Mouse (Mus musculus) heart, adult 11 months (tissue): ENCODE data around the gene Ptpn5.
A peak's percentile ranks its signal among the peaks of the same experiment; 100 is the strongest.

Experiments used
- DNase-seq: peaks from one replicate; pipeline ENCODE4 v3.0.0; 2022

The Ptpn5 gene

DNA sequence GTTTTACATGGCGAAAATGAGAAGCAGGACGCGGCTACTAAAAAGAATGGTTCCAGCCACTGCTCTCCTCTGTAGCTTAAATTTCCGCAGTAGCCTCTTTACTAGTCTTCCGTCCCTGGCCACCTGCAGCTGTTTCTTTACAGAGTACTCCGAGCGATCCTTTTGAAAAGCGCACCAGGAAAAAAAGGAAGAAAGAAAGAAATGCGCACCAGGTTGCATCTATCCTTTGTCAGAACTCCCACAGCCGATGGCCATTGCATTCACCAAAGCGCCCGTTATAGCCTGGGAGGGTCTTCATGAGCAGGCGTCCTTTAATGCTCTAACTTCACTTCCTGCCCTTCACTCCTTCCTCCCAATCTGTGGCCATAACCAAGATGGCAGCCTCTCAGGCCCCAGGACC lies at the start of gene Ptpn5:
Ptpn5 (minus strand) TSS at position 354 of the 400 bp plus-strand sequence.
- no peak for DNase-seq

DNA sequence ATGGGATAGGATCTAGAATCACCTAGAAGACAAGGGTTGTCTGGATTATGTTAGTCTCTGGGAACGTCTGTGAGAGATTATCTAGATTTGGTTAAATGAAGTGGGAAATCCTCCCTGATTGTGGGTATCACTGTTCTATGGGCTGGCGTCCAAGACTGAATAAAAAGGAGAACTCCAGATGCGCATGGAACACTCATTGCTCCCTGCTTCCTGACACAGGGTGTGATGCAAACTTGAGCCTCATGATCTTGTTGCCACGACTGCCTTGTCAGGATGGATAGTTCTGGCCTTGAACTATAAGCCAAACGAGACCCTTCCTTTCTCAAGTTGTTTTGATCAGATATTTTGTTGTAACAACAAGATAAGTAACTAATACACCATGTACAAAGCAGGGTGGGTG lies 37.3 kb upstream of the Ptpn5 start:
- no peak for DNase-seq

DNA sequence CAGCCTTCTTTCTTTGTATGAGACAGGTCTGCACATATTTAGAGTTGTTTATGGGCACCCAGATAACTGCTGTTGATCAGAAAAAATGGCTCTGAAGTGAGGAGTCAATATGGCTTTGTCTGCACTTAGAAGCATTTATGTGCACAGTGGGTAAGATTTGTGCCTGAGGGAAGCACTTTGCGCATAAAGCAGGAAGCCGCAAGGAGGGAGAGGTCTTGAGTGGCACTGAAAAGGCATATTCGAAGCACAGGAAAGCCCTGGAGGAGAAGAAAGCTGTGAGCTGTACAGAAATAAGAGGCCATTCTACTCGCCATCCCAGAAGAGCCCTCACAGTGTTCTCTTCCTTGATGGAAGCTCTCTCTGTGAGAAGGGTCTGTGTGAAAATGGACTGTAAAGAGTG lies 31.5 kb upstream of the Ptpn5 start:
- peak; percentile 52 for DNase-seq

DNA sequence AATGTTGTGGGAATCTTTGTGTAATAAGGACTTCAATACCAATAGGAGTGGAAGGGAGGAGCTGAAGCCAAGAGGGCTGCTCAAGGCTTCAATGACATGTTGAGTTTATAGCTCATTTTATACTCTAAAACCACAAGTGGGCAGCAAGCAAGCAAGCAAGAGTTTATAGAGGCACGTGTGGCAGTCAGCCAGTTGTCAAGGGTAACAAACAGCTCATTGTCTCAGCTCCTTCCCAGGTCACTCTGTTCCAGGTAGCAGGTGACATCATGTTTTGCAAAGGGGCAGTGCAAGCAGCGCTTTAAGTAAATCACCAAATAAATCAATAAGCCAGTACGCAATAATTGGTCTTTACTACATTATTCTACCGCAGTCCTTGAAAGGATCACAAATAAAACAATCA lies 29.7 kb upstream of the Ptpn5 start:
- no peak for DNase-seq

DNA sequence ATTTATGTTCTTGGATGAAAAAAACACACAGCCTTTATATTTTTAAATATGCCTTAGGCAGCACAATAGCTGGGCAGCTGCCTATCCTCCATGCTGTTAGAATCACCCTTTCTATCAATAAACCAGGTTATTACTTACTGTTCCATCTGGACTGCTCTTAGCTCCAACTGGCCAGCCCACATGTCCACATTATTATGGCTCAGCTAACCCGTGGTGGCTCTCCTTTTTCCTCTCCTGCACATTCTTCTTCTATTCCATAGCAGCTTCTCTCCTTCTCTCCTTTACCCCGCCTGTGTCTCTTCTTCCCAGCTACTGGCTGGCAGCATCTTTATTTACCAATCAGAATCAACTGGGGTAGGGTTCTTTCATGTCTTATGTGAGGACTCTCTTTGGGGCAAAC lies 25.0 kb upstream of the Ptpn5 start:
- no peak for DNase-seq

DNA sequence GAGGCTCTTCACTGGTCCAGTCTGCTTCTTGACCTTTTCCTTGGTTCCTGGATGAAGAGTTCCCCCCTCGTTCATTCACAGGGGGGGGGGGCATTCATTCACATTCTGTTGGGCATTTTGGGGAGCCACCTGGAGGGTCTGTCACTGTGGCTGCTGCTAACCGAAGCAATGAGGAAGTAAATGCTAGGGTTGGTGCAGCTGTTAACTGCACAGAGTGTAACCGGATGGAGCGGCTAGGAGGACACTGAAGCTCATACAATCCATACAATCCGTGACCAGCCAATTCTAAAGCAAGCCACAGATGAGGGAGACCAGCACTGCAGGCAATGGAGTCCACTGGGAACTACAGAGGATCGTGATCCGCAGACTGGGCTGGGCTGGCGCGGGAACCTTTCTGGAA lies 24.3 kb upstream of the Ptpn5 start:
- peak; percentile 40 for DNase-seq

DNA sequence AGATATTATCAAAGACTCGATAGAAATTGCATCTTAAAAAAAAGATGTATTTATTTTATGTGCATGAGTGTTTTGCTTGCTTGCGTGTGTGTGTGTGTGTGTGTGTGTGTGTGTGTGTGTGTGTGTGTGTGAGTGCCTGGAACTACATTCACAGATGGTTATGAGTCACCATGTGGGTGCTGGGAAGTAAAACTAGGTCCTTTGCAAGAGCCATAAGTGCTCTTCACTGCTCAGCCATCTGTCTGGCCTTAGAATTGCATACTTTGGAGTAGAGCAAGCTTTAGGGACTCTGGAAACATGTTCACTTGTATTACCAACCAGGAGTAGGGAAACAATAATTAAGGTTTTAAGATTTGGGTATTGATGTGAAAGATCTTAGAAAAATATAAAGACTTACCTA lies 22.4 kb upstream of the Ptpn5 start:
- DNase-seq = no peak

DNA sequence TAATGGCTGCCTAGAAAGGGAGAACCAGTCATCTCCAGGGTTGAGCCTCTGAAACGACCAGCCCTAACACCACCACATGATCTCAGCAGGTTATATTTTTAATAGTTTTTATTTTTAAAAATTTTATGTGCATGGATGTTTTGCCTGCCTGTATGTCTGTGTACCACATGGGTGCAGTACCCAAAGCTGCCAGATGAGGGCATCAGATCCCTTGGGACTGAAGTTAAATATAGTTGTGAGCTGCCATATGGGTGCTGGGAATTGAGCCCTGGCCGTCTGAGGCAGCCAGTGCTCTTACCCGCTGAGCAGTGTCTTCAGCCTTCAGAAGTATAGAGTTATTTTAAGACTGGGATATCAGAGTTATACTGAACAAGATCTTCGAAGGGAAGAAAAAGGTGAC lies 21.9 kb upstream of the Ptpn5 start:
- no peak for DNase-seq

DNA sequence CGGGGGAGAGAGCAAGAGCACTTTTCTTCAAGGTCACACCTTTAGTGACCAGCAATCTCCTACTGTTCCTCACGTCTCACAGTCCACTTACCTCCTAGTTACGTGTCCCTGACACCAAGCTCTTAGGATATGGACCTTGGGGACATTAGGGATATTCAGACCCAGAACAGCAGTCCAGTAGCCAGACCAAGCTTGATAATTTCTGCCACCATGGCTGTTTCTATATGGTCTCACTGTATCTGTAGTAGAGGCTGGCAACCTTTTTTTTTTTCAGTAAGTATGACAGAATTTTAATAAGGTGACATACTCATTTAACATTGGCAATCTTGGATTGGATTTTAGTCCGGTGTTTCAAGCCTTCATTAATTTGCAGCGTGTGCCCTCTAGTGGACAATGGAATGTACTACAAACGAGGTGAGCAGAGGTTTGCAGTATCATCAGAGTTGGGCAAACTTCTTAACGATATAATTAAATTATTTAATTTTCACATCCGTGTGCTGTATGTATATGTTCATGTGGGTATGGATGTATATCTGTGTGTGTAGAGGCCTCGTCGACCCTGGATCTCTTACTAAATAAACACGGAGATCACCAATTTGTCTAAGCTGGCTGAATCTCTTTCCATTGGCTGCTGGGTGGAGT lies 17.1 kb upstream of the Ptpn5 start:
- DNase-seq = peak; percentile 78

DNA sequence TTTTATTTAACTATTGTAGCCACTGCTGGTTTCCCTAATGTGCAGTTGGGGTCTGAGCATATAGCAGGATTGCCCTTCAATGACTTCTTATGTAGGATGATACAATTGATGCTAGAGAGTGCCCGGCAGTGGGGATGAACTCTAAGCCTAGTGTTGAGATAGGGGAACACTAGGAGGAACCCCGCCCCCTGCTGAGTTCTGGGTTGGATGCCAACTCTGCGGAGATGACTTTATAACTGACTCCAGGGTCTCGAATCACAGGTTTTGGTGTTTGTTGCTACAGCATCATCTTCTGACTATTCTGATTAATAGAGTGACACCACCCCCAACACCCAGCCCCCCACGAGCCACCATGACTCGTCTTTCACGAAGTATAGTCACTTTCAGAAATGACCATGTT lies 14.8 kb upstream of the Ptpn5 start:
- peak; percentile 21 for DNase-seq

DNA sequence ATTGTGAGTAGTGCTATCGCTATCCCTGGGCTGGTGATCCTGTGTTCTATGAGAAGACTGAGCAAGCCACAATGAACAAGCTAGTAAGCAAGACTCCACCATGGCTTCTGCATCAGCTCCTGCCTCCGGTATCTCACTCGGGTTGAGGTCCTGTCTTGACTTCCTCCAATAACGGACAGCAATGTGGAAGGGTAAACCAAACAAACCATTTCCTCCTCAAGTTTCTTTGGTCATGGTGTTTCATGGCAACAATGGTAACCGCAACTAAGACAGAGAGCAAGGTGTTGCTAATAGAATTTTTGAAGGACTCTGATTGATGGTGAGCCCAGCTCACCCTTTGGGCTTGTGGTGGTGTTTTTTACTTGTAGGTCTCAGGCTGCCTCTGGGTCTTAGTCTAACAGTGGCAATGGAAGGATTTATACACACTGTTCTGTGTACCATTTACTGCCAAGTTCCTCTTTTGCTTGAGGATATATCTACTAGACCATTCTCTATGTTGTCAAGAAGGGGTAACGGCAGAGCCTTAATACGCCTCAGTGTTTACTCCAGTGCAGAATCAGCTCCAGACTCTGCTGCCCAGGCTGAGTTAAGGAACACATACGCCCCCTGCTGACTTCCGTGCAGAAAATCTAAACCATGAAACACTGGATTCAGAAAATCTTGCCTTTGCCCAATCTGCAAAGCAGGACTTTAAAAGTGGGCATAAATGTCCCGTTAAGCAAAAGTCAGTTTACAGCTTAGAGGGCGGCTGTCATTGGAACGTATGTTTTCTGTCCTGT lies 12.7 kb upstream of the Ptpn5 start:
- DNase-seq = peak; percentile 59

DNA sequence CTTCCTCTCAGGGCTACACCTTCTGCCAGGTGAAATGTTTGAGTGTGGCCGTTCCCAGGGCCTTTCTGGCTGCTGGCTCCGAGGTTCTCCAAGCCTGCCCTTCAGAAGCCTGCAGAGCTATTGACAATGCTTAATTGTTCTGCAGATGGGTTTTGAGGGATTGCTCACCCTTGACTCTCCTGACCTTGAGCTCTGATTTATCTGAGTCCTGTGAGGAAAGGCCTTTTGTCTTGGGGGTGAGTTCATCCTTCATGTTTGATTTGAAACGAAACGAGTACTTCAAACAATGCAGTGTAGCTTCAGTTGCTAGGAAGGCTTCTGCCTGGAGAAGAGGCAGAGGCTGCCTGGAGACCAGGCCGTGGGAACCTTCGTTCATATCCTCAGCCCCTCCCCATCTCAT lies 10.8 kb upstream of the Ptpn5 start:
- DNase-seq = peak; percentile 66

DNA sequence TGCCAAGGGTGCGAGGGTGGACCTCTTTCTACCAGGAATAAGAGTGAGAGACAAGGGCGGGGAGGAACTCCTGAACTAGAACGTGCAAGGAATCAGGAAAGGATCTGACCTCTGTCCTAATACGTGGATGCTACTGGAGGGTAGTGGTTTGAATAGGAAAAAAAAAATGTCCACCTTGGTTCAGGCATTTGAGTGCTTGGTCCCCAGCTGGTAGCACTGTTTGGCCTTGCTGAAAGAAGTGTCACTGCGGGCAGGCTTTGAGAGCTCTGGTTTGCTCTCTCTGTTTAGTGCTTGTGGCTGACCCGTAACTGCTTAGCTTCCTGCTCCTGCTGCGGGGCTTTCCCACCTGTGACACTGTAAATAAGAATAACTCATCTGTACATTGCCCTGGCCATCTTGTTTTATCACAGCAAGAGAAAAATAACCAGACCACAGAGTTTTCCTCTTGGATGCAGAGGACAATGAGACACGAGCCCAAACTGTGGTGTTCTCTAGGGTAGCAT lies 6.4 kb upstream of the Ptpn5 start:
- peak; percentile 74 for DNase-seq

DNA sequence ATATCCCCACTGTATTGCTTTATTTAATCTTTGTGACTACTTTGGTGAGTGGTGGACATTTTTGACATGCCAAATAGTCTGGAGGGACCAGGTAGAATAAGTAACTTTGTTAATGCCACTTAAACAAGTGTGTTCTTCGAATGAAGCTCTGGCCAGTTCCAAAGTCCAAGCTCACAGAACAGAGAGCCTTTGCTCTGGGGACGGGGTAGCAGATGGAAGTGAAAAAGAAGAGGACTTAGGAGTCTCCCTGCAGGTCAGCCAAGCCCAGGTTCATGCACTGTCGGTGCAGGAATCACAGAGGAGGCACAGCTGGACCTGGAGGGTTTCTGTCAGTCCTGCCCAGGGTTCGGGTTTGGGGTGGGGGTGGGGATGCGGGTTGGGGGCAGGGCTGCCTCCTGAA lies 1.1 kb upstream of the Ptpn5 start:
- DNase-seq = peak; percentile 45

DNA sequence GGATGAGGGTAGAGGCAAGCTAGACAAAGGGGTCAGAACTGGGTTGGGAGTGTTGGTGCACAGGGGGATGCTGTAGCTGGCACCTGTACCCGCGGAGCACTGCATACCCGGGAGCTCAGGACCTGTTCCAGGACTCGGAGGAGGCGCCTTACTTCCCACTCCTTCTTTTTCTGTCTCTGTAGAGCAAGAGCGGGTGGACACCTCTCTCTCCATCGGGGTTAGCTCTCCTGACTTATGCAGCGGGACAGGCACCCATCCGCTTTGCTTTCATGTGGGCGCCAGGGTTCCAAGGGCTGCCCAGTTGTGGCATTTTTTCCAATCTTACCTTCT lies 588 bp downstream of the Ptpn5 start:
- peak; percentile 79 for DNase-seq

DNA sequence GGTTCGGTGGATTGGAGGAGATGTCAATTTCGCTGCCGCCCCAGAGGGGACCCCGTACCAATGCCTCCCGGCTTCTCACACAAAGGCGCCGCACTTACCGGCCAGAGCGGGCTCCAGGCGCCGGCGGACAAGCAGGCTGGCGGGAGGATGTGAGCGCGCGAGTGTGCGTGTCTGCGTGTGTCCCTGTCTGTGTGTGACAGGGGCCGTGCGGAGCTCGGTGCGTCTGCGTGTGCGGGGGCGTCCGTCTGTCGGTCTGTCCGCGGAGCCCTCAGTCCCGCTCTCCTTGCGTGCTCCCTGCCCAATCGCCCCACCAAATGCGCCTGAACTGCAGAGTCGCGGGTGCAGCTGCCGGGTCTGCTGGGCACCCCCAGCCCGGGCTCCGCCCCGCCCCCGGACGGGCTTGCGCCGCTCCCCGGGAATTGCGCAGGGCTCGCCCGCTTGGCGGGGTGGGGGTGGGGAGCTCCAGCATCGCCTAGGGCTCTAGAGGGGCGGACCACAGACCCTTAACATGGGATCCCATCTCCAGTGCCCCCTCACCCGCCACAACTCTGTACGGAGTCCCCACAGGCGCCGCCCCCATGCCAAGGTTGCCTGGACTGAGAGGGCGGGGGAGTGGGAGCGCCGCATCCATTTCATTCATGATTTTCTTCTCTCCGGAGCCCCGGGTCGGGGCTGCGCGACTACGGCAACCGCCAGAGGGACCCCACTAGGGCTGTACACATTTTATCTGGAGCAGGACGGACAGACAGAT lies 1.1 kb downstream of the Ptpn5 start:
- DNase-seq = peak; percentile 79

DNA sequence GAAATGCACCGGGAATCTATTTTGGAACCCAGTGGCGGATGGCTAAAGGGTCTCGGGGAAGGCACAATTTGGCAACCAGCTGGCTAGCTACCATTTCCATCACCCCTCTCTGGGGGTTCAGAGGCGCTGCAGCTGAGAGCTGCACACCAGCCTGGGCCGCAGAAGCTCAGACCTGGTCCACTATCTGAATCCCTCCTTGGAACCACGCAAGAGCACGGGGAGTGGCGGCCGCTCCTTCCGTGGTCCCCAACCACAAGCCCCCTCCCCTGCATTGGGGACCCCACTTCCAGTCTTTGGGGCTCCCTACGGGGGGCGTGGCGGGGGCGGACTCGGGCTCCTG lies 1.7 kb downstream of the Ptpn5 start:
- peak; percentile 43 for DNase-seq

DNA sequence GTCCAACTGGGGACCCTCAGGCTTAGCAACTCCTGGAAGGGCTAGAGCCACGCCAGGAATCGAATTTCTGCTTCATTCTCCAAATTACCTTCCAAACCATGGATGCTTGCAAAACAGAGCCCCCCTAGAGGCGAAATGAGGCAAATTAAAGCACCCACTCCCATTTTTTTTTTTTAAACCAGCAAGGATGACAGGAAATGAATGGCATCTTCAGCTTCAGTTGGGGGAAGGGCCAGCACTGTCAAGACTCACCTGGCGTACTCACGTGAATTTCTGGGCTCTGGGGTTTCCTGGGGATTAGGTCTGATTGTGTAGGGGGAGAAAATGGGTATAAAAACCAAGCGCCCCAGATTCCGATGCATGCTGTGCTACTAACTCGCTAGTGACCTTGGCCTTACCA lies 2.2 kb downstream of the Ptpn5 start:
- peak; percentile 63 for DNase-seq

DNA sequence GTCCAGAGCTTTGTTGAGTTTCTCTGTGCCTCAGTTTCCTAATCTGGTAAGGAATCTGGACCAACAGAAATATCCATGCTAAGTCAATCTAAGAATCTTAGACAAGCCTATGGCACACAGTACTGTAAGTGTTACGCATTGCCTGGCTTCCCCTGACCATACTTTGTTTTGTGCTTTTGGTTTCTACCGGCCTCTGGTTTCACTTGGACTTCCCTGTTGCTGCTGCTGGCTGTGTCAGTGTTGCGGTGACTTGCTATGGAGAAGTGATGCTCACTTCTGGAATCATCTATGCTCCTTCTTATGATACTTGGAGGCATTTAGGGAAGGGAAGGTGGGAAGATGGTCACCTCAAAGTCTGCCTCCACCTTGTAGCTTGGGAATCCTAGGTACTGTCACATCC lies 11.5 kb downstream of the Ptpn5 start:
- DNase-seq = no peak

DNA sequence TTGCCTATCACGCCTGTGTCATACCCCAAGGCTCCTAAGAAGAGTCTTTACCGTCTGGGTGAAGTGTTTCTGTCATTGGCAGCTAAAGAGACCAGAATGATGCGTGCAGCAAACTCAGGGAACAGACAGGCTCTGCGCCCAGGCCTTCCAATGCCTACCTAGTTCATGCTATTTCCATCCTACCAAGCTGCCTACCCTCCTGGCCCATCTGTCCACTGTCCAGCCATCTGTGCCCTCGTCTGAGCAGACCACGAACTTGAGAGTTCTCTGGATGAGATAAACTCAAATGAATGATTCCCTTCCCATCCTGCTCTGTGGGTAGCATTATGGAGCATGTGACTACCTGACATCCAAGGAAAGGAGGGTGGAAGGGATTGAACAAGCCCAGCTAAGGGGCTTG lies 16.8 kb downstream of the Ptpn5 start:
- DNase-seq = no peak

DNA sequence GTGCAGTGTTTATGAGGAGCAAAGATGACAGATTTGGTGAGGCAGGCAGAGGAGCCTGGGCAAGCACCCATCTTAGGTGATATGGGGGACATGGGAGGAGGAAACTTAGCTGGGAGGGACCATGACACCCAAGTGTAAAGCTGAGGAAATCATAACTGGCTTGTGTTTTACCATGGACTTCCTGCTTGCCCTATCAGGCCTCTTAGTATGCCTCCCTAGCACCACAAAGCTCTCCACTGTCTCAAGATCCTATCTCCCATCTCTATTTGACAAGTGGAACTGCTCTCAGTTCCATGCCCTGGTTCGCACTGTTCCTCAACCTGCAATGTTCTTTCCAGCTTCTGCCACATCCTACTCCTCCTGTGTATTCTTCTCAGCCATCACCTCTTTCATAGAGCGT lies 18.0 kb downstream of the Ptpn5 start:
- no peak for DNase-seq

DNA sequence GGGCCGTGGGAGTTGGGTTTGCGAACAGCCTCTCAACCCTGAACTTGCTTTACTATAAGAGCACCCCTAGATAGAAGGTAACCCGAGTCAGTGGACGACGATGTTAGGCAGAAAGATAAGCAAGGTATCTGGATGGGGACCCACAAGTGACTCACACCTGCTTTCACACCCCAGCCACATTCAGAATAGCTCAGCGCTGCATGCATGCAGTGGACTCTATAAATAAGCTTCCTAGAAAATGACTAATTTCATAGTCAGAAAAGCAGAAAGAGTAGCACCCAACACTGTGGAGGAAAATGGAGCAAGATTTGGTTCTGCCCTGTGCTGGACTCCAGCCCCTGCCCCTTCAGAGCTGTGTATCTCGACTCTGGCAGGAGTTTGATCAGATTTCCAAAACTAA lies 20.1 kb downstream of the Ptpn5 start:
- DNase-seq = no peak

DNA sequence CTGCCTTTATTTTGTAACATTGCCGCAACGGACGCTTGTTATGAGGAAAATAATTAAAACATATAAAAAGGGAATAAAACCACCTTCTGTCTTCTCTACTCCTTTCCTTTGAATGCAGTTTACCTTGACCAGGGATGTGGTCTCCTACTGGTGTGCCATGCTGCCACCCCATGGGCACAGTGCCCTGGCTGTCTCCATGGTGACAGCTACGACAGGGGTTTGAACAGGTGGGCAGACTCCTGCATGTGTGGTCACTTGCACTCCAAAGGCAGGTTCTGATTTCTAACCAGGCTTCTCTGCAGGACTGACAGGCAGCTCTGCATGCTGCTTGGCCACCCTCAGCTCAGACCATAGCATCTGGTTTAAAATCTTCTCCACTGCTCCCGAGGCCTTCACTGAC lies 21.4 kb downstream of the Ptpn5 start:
- DNase-seq = no peak

DNA sequence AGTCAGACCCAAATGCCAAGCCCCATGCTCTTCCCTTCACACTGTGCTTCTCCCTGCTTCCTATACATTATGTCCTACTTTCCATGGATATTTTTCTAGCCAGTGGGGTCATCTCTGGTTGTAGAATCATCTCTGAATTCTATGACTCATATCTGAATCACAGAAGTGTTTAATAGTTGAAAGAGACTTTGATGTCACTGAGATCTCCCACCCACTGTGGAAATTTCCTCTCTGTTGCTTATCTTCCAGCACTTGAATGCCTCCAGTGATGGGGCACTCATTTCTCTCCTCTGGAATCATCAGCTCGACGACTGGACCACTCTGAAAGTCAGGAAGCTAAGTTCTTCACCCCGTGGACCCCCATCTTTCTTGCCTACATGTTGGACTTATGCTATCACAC lies 22.4 kb downstream of the Ptpn5 start:
- DNase-seq = no peak
